Mouse (Mus musculus) forebrain, embryonic 11.5 days (tissue): ENCODE measurements at regions not wholly inside any gene's neighbourhood (a gene's known extent, or its start where the extent isn't known, plus 50 kb on each side); places are given as distances from the start of the nearest gene placed in this dataset.

Experiments used
- ATAC-seq: fragments of 200-750 bp; cut with Nextera tagmentation; replicated peaks from 2 replicates; pipeline ENCODE4 v1.8.0; 2017; ENCODE audit warnings: moderate TSS enrichment; ENCODE audit not compliant: low FRiP score
- DNase-seq: peaks from one replicate; pipeline ENCODE4 v3.0.0-alpha.2; 2017; ENCODE audit warnings: low spot score
- H3K27ac ChIP-seq: fragments of 300-500 bp; sonication (generic); 2 replicates; pipeline ENCODE4 v1.5.1; 2014; ENCODE audit warnings: low read depth, low read length
- H3K27me3 ChIP-seq: fragments of 300-500 bp; sonication (generic); 2 replicates; pipeline ENCODE4 v1.6.1; 2014; ENCODE audit warnings: mild to moderate bottlenecking, low read length, mixed read lengths; ENCODE audit not compliant: control insufficient read depth, insufficient read depth
- H3K36me3 ChIP-seq: fragments of 300-500 bp; sonication (generic); 2 replicates; pipeline ENCODE4 v1.6.1; 2014; ENCODE audit warnings: mild to moderate bottlenecking, low read length, moderate library complexity, mixed read lengths; ENCODE audit not compliant: control insufficient read depth, insufficient read depth
- H3K4me1 ChIP-seq: fragments of 300-500 bp; sonication (generic); replicated peaks from 2 replicates; pipeline ENCODE4 v1.6.1; 2014; ENCODE audit warnings: low read length, mixed read lengths; ENCODE audit not compliant: control insufficient read depth, insufficient read depth
- H3K4me2 ChIP-seq: fragments of 300-500 bp; sonication (generic); 2 replicates; pipeline ENCODE4 v1.6.1; 2014; ENCODE audit warnings: low read depth, mild to moderate bottlenecking, low read length, moderate library complexity, mixed read lengths; ENCODE audit not compliant: severe bottlenecking
- H3K4me3 ChIP-seq: fragments of 300-500 bp; sonication (generic); 2 replicates; pipeline ENCODE4 v1.5.1; 2014; ENCODE audit warnings: low read depth, low read length
- H3K9ac ChIP-seq: fragments of 300-500 bp; sonication (generic); 2 replicates; pipeline ENCODE4 v1.6.1; 2014; ENCODE audit warnings: low read length
- H3K9me3 ChIP-seq: fragments of 300-500 bp; sonication (generic); 2 replicates; pipeline ENCODE4 v1.6.1; 2016; ENCODE audit warnings: low read length, mixed read lengths; ENCODE audit not compliant: control insufficient read depth
- WGBS: fragments of 180-500 bp; shearing (Covaris S2); extraction: QIAGEN DNeasy Blood & Tissue Kit; methylation state at CpG from one replicate; pipeline ENCODE4 v1.1.7; 2014; 5-methylcytosine and 5-hydroxymethylcytosine counted together

- ATAC-seq (no peak), DNase-seq (no peak)
- Histone ChIP-seq H3K27ac (no peak overlapping the region), H3K4me1 (no peaks in the 10 kb centered on the region), H3K4me2 (no peak overlapping the region), H3K36me3 (no peaks in the 10 kb centered on the region), H3K9me3 (no peaks in the 10 kb centered on the region), H3K9ac (no peak overlapping the region), H3K4me3 (no peak overlapping the region), H3K27me3 (no peaks in the 10 kb centered on the region)
- 96% methylated on average over 4 of the region's 4 CpGs for WGBS
Observed at GRCm38 (mm10) chr1:166817927-166818326, 136.3 kb upstream of the Fmo9 start.

- no peak for DNase-seq
- no peak overlapping the region for H3K4me2 ChIP-seq
- ATAC-seq: no peak
- H3K9ac ChIP-seq: no peak overlapping the region
- no peak overlapping the region for H3K4me3 ChIP-seq
- H3K9me3 ChIP-seq: no peaks in the 10 kb centered on the region
- 78% methylated on average over 5 of the region's 5 CpGs for WGBS
- no peak overlapping the region for H3K27ac ChIP-seq
- no peaks in the 10 kb centered on the region for H3K27me3 ChIP-seq
- H3K36me3 ChIP-seq: no peaks in the 10 kb centered on the region
- no peaks in the 10 kb centered on the region for H3K4me1 ChIP-seq
Observed at GRCm38 (mm10) chr1:166818682-166819081, 137.0 kb upstream of the Fmo9 start.

GRCm38 (mm10) chr1:166819420-166819819, 137.8 kb upstream of the Fmo9 start:
- Histone ChIP-seq H3K4me3 (no peak overlapping the region), H3K36me3 (no peaks in the 10 kb centered on the region), H3K27me3 (no peaks in the 10 kb centered on the region), H3K9me3 (no peaks in the 10 kb centered on the region), H3K9ac (no peak overlapping the region), H3K4me1 (no peaks in the 10 kb centered on the region), H3K4me2 (no peak overlapping the region), H3K27ac (no peak overlapping the region)
- DNase-seq: no peak
- WGBS: 71% methylated on average over 7 of the region's 7 CpGs
- ATAC-seq: no peak

- no peak overlapping the region for H3K27ac ChIP-seq
- H3K4me1 ChIP-seq: no peaks in the 10 kb centered on the region
- DNase-seq (no peak), ATAC-seq (no peak)
- H3K4me2 ChIP-seq: no peak overlapping the region
- H3K36me3 ChIP-seq: no peaks in the 10 kb centered on the region
- 95% methylated on average over 5 of the region's 5 CpGs for WGBS
- no peak overlapping the region for H3K4me3 ChIP-seq
- no peak overlapping the region for H3K9ac ChIP-seq
- H3K9me3 ChIP-seq: no peaks in the 10 kb centered on the region
- H3K27me3 ChIP-seq: no peaks in the 10 kb centered on the region
Observed at GRCm38 (mm10) chr1:166820050-166820449, 138.4 kb upstream of the Fmo9 start.

GRCm38 (mm10) chr1:166821146-166821545, 139.5 kb upstream of the Fmo9 start:
- no peak overlapping the region for H3K9ac ChIP-seq
- no peak overlapping the region for H3K4me3 ChIP-seq
- ATAC-seq (no peak), DNase-seq (no peak)
- no peaks in the 10 kb centered on the region for H3K36me3 ChIP-seq
- 41% methylated on average over 3 of the region's 3 CpGs for WGBS
- no peaks in the 10 kb centered on the region for H3K4me1 ChIP-seq
- no peaks in the 10 kb centered on the region for H3K27me3 ChIP-seq
- no peak overlapping the region for H3K27ac ChIP-seq
- H3K4me2 ChIP-seq: no peak overlapping the region
- H3K9me3 ChIP-seq: no peaks in the 10 kb centered on the region

GRCm38 (mm10) chr1:166837299-166837698, 155.7 kb upstream of the Fmo9 start:
- WGBS: 71% methylated on average over 1 of the region's 1 CpGs
- no peaks in the 10 kb centered on the region for H3K36me3 ChIP-seq
- H3K27ac ChIP-seq: no peak overlapping the region
- ATAC-seq: no peak
- no peaks in the 10 kb centered on the region; the same call in 1 of the 2 replicates for H3K4me1 ChIP-seq
- no peaks in the 10 kb centered on the region for H3K27me3 ChIP-seq
- H3K4me2 ChIP-seq: no peak overlapping the region
- no peak for DNase-seq
- H3K9ac ChIP-seq: no peak overlapping the region
- H3K4me3 ChIP-seq: no peak overlapping the region
- no peaks in the 10 kb centered on the region for H3K9me3 ChIP-seq

GRCm38 (mm10) chr1:166839833-166840232, 158.2 kb upstream of the Fmo9 start:
- WGBS: 32% methylated on average over 7 of the region's 7 CpGs
- Histone ChIP-seq H3K4me2 (no peak overlapping the region), H3K9ac (no peak overlapping the region), H3K9me3 (no peaks in the 10 kb centered on the region), H3K27ac (0 out of 2 replicates have a peak overlapping the region, but pooled peaks have one; percentile 21), H3K36me3 (no peaks in the 10 kb centered on the region), H3K27me3 (no peaks in the 10 kb centered on the region), H3K4me1 (no peaks in the 10 kb centered on the region; the same call in 1 of the 2 replicates), H3K4me3 (no peak overlapping the region)
- ATAC-seq: peak; percentile 56
- DNase-seq: no peak

GRCm38 (mm10) chr1:166843397-166843877, 157.8 kb upstream of the Fam78b start:
- Histone ChIP-seq H3K4me2 (peak overlapping the region; percentile 47), H3K27me3 (no peaks in the 10 kb centered on the region), H3K27ac (no peak overlapping the region), H3K36me3 (no peaks in the 10 kb centered on the region), H3K9ac (peak overlapping the region; percentile 45; the same call in 1 of the 2 replicates), H3K9me3 (no peaks in the 10 kb centered on the region), H3K4me1 (no peaks in the 10 kb centered on the region; the same call in 1 of the 2 replicates), H3K4me3 (no peak overlapping the region)
- DNase-seq (peak; percentile 60), ATAC-seq (no peak)
- 2% methylated on average over 11 of the region's 11 CpGs for WGBS

GRCm38 (mm10) chr1:166846566-166846965, 154.7 kb upstream of the Fam78b start:
- Histone ChIP-seq H3K27ac (no peak overlapping the region), H3K9me3 (no peaks in the 10 kb centered on the region), H3K4me2 (no peak overlapping the region), H3K27me3 (no peaks in the 10 kb centered on the region), H3K9ac (no peak overlapping the region), H3K36me3 (no peaks in the 10 kb centered on the region), H3K4me1 (no peaks in the 10 kb centered on the region), H3K4me3 (no peak overlapping the region)
- DNase-seq: no peak
- no peak for ATAC-seq
- 93% methylated on average over 5 of the region's 5 CpGs for WGBS
